Mouse (Mus musculus): ENCODE data around the gene Magel2. TPM values are rescaled to one million over a fixed set of nuclear protein-coding genes. Genes with fewer than 3 reads are reported as not detected.
A peak's percentile ranks its signal among the peaks of the same experiment; 100 is the strongest.

Gene Magel2
- total RNA-seq (2022), result not detected

- no peak for DNase-seq (ENCODE audit: low spot score)
Observed at GRCm38 (mm10) chr7:62376510-62377304, at the start of gene Magel2. Magel2 (plus strand) TSS chr7:62377010.

GRCm38 (mm10) chr7:62345411-62345810, 31.4 kb upstream of the Magel2 start:
- no peak for DNase-seq (ENCODE audit: low spot score)

DNA sequence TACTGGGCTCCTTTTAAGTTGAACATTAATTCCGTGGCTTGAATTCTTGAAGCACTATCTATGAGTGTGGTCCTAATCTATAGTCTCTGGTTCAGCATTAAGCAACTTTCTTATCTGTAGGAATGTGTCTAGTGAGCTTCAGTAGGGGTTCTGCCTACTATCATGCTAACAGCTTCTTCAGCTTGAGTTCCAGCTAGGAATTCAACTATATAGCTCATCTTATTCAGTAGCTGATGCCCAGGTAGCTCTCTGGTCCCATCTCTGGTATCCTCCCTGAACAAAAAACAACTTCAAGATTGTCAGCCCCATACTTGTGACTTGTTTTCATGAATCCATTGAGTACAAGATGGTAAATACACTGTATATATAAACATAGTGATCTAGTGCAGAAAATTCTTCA, 30.5 kb upstream of the Magel2 start, which contains the start of gene Ndn:
Gene Ndn (plus strand): TSS at position 301 of the 400 bp plus-strand sequence.
- DNase-seq (ENCODE audit: low spot score), result no peak

- peak; percentile 66 for DNase-seq (ENCODE audit: low spot score)
Observed at GRCm38 (mm10) chr7:62348106-62348803, 28.6 kb upstream of the Magel2 start.

GRCm38 (mm10) chr7:62348804-62349190, 28.0 kb upstream of the Magel2 start:
- DNase-seq (ENCODE audit: low spot score), result no peak

GRCm38 (mm10) chr7:62351266-62351665, 25.5 kb upstream of the Magel2 start:
- DNase-seq (ENCODE audit: low spot score), result no peak

DNA sequence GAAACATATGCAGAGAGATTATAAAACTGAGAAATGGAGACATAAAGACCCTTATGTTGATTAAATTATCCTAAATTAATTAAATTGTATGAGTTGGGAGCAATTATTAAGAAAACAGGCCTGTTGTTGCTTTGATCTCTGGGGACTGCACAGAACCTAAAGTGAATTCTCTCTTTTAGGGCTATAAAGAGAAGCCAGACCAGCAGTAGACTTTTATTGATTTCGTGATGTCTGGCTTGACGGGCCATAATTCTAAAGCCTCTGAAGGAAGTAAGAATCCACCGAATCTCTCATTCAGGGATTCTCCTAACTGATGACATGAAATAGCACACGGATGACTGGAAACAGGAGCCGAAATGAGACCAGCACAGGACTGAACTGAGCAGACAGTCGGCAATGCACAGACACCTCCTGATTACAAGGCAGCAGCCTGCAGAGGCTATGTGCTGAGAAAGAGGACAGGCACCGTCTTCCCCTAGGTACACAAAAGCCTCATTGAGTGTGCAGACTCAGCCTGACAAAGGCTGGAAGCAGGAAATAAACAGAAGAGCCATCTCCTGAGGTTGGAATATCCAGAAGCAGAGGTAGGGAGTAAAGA, 11.7 kb upstream of the Magel2 start:
- no peak for DNase-seq (ENCODE audit: low spot score)

- no peak for DNase-seq (ENCODE audit: low spot score)
Observed at GRCm38 (mm10) chr7:62366730-62367129, 10.1 kb upstream of the Magel2 start.

- DNase-seq (ENCODE audit: low spot score), result no peak
Observed at GRCm38 (mm10) chr7:62375658-62376057, 1.2 kb upstream of the Magel2 start.

DNA sequence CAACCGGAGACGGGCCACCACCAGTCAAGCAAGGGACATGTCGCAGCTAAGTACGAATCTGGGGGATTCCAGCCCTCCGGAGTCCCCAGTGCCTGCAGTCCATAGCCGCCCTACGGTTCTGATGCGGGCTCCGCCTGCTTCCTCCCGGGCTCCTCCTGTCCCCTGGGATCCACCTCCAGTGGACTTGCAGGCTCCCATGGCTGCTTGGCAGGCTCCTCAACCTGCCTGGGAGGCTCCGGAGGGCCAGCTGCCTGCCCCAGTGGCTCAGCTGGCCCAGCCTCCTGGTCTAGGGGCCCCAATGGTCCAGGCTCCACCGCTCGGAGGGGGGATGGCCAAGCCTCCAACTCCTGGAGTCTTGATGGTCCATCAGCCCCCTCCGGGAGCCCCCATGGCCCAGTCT, 503 bp downstream of the Magel2 start:
- no peak for DNase-seq (ENCODE audit: low spot score)

DNA sequence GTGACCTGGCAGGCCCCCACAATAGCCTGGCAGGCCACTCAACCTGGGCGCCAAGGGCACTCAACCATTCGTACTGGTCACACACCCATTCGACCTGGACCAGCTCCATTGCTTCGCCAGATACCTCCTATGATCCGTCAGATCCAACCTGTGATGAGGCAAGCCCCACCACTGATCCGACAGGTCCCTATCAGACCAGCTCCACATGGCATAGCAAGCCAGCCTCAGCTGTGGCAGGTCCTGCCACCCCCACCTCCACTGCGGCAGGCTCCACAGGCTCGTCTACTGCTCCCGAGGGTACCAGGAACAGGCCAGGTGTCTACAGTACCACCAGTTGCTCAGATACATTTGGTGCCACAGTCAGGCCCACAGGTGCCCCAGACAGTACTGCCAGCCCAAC, 1.7 kb downstream of the Magel2 start:
- DNase-seq (ENCODE audit: low spot score), result no peak

- peak; percentile 35 for DNase-seq (ENCODE audit: low spot score)
Observed at GRCm38 (mm10) chr7:62382391-62382790, 5.6 kb downstream of the Magel2 start.

DNA sequence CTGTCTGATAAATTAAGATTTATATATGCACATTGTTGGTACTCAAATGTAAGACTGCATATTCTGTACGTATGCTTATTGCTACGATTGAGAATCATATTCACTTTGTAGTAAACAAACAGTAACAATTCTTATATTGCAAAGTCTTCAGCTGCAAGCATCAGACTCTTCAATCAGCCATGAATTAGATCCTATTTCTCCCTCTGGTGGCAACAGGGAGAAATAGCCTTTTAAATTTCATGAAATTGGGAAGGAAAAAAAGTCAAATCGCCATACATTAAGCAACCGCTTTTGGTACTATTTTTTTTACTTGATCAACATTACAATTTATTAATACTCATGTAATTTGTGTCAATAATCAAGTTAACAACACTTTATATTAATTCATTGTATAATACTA, 11.5 kb downstream of the Magel2 start:
- no peak for DNase-seq (ENCODE audit: low spot score)

DNA sequence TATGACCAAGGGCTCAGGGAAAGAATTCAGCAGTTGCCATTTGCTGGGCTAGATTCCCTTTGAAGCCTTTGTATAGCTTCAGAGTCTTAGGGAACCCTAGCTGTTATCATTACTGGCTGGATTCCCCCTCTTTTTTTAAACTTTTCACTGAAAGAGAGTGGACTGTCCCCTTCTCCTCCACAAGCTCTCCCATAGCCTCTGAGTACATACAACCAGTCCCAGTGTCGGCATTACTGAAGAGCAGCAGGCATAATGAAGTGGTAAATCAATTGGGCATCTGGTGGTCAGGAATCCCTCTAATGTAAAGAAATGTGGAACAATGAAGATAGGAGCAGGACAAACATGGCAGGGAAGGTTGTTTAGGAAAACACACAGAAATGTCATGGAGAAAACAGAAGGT, 15.4 kb downstream of the Magel2 start:
- DNase-seq (ENCODE audit: low spot score), result no peak

- no peak for DNase-seq (ENCODE audit: low spot score)
Observed at GRCm38 (mm10) chr7:62406573-62407050, 29.8 kb downstream of the Magel2 start.

GRCm38 (mm10) chr7:62407803-62408202, 31.0 kb downstream of the Magel2 start:
- DNase-seq (ENCODE audit: low spot score), result no peak

GRCm38 (mm10) chr7:62415222-62415621, 38.4 kb downstream of the Magel2 start:
- DNase-seq (ENCODE audit: low spot score), result no peak

DNA sequence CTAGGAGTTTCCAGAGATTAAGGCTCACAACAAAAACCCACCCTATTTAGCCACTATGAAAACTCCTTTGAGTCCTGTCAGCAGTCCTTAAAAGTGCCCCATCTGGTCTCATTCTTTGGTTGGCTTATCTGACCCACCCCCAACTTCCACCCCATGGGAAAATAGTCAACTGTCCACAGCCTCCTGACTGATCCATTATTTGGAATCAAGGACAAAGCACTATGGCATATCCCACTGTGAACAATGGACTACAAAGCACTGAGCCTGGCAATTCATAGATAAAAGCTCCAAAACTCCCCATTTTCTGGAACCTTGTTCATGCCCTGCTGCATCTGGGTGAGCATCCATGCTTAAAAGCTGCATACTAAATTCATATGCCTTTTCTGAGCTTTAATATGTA, 39.4 kb downstream of the Magel2 start:
- no peak for DNase-seq (ENCODE audit: low spot score)

DNA sequence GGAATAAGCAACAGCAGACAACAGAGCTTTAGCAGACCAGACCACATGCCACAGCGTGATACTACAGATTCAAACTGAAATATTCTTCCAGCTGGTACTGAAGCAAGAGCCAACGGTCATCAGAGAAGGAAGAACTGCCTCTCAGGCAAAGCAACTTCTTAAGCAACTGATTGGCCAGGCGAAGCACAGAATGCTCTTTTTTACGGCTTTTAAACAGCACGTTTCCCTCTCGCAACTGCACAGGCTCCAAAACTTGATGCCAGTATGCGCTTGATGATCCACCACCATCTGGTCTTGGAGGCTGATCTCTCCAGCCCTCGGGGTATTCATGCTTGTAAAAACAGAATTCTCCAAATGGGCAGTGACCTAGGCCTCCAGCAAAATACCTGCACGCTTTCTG, 41.5 kb downstream of the Magel2 start:
- no peak for DNase-seq (ENCODE audit: low spot score)

DNA sequence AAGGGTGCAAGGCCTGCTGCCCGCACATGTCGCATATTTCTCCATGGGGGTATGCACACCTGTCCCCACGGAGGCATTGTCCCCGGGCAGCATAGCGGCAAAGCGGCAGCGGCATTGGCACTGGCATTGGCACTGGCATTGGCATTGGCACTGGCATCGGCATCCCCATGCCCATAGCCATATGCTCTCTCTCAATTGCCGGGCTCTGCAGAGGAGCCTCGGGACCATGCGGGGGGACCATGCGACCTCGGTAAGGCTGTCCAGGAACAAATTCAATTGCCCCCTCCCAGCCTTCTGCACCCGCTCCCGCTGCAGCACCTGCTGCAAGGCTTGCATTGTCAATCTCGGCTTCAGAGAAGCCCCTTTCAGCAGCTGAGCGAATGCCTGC, 42.3 kb downstream of the Magel2 start:
- DNase-seq (ENCODE audit: low spot score), result no peak

DNA sequence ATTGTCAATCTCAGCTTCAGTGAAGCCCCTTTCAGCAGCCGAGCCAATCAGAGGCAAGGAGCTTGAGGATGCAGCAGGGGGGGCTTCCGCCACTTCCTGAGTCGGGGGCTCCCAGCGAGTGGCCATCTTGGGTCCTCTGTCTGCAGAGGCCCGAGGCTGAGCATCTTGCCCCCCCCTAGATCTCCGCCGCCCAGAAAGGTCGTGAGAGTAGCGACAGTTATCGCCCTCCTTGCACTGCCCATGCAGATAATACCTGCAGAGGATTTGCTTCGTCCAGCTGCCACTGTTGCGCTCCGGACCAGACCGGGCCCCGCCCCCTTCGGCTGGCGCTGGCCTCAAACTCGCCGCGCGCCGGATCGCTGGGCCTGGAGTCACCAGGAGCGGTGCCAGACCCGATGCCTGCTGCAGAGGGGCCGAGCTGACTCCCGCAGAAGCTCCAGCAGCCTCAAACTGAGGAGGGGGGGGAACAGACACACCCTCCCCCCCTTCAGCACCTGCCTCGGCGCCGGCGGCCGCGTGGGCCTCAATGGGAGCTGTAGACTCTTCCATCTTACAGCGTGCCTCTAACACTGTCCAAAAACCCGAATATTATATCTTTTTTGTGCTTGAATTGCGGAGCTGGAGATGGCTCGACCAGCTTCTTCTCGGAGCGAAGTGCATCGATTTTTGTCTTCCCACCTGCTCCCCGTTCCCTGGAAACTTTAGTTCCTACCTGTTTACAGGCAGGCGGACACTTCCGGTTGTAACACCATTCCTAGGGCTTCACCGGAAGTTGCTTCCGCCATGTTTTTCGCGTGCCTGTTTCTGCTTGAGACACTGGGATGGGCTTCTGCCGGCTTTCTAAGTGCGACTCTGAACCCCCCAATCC, 42.9 kb downstream of the Magel2 start, which contains the start of gene Mkrn3:
Gene Mkrn3 (minus strand): TSS at position 647 of the 868 bp plus-strand sequence.
- peak; percentile 73 for DNase-seq (ENCODE audit: low spot score)
